Mouse (Mus musculus): ENCODE measurements around the gene Duox2.

DNA sequence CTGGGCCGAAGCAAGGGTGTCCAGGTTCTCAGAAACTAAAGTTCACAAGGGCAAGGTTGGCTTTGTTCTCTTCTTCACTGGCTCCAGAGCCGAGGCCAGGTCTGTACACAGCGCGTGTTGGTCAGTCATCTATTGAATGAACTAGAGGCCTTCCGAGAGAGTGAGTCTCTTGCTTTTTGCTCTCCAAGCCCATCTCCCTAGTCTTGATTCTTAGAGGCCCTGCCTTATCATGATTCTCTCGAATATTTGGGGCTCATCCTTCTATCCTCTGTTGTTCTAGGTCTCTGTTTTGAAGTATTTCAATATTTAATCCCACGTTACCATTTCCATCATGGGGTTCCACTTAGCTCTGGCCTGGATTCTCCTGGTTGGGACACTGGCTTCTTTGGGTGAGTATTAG lies 17.1 kb upstream of the Duox2 start, which contains the start of gene Duox1:
- TF ChIP-seq CTCF (IDR thresholded peaks at IDR 0.05; ENCODE audit: control insufficient read depth, insufficient read depth, low read length) = no peak
- TF ChIP-seq POLR2A (IDR thresholded peaks at IDR 0.05; ENCODE audit: borderline replicate concordance, control insufficient read depth, low read depth, low read length) = no peak
